Mouse (Mus musculus) hematopoietic multipotent progenitor cell, adult 10-12 weeks (in vitro differentiated cells): ENCODE results near the gene Gm8298. TPM values are rescaled to one million over a fixed set of nuclear protein-coding genes. Genes with fewer than 3 reads are reported as not detected.

Experiments used
- polyA plus RNA-seq: library from polyadenylated mRNA; stranded (reverse); fragments of >175 nt; gene quantifications from 2 replicates; pipeline ENCODE4 v1.2.3, GENCODE M21; 2012; ENCODE audit warnings: low replicate concordance

The Gm8298 gene
- polyA plus RNA-seq, result not detected in 2 replicates

GRCm38 (mm10) chr3:59860751-59861150, at the start of gene Gm8298:
Gene Gm8298, plus strand, starts transcription at chr3:59861051.

GRCm38 (mm10) chr3:59924914-59925313, 64.1 kb downstream of the Gm8298 start, which contains the start of gene C130079G13Rik:
Gene C130079G13Rik, plus strand, starts transcription at chr3:59925214.

Other genes with a start within 250 kb of the Gm8298 start
- gene Gm5538, start 131.3 kb upstream of the Gm8298 start, polyA plus RNA-seq, result not detected in 2 replicates
- gene C130079G13Rik, start 64.2 kb downstream of the Gm8298 start, polyA plus RNA-seq, result not detected in 2 replicates
- gene Aadacl2, start 145.7 kb downstream of the Gm8298 start, polyA plus RNA-seq, result not detected in 2 replicates
- gene Aadac, start 164.7 kb downstream of the Gm8298 start, polyA plus RNA-seq, result not detected in 2 replicates
- 0.12 TPM in 1 of 2 replicates, not detected in the other for gene Sucnr1, start 220.8 kb downstream of the Gm8298 start, polyA plus RNA-seq